ENCODE assay signal across 11 mouse cellular contexts in the genomic region with DNA sequence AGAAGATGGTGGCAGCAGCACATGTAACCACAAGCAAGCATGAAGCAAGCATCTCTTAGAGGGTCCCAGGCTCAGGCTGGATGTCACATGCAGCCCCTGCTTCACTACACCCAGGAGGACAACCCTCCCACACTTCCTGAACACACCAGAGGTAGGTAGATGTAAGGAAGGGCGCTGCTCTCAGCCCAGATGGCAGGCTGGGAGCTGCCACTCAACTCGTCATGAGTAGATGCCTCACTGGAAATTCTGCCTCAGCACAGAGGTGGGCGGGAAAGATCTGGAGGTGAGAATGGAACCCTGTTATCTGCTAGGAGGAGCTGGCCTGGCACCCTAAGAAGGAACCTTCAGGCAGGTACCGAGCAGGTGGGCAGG. TPM values are rescaled to one million over a fixed set of nuclear protein-coding genes. Genes with fewer than 3 reads are reported as not detected.
A peak's percentile ranks its signal among the peaks of the same experiment; 100 is the strongest.
DNase-seq lines count a peak whose midpoint lies in the region; ATAC-seq and TF ChIP-seq lines count a peak whose summit lies in the region.
"Had no signal": no experiment of that assay in that cellular context is flagged by ENCODE, and none has a peak within 500 bp of the region (broad histone marks: within the 10 kb centered on the region; RNA-seq: fewer than 3 reads in every experiment).

No protein-coding gene starts in this region.

- H3K9ac ChIP-seq in midbrain, embryonic 14.5 days (replicated peaks; ENCODE audit: low read length): no peak overlapping the region
- H3K9ac ChIP-seq in midbrain, embryonic 11.5 days (ENCODE audit: low read length): no peak overlapping the region
- H3K9ac ChIP-seq in forebrain, embryonic 13.5 days: no peak overlapping the region
- H3K9ac ChIP-seq in liver, embryonic 16.5 days (ENCODE audit: low read depth, low read length): peak overlapping the region; percentile 61
- H3K9ac ChIP-seq: lung, embryonic 14.5 days had no signal

- ATAC-seq in cerebellum, adult (ENCODE audit: insufficient number of reproducible peaks, low FRiP score, low TSS enrichment): no peak
- no peak; the same call in 1 of the 2 replicates for ATAC-seq in midbrain, embryonic 14.5 days (ENCODE audit: low FRiP score, low TSS enrichment)
- ATAC-seq in midbrain, embryonic 11.5 days (ENCODE audit: low FRiP score): no peak
- ATAC-seq in forebrain, embryonic 13.5 days: peak; percentile 64
- ATAC-seq in liver, embryonic 16.5 days (ENCODE audit: low read depth): no peak

- 0 out of 2 replicates have a peak overlapping the region, but pooled peaks have one; percentile 43 for H3K27ac ChIP-seq in cerebellum, adult 2 months (ENCODE audit: insufficient read depth, low read length)
- peak overlapping the region; percentile 70 for H3K27ac ChIP-seq in midbrain, embryonic 14.5 days (replicated peaks; ENCODE audit: low read depth, low read length)
- H3K27ac ChIP-seq in midbrain, embryonic 11.5 days (ENCODE audit: low read depth, low read length): no peak overlapping the region
- peak overlapping the region; percentile 83 for H3K27ac ChIP-seq in forebrain, embryonic 13.5 days
- peak overlapping the region; percentile 82 for H3K27ac ChIP-seq in liver, embryonic 16.5 days (ENCODE audit: low read length)

- no peak for DNase-seq in cerebellum, adult 2 months
- no peak for DNase-seq in midbrain, embryonic 14.5 days
- DNase-seq in midbrain, embryonic 11.5 days (ENCODE audit: low spot score, missing footprints): no peak
- no peak for DNase-seq in lung, adult 2 months
- no peak for DNase-seq in kidney, postnatal 4 days
- DNase-seq: adrenal gland, postnatal 25 days; lung, embryonic 14.5 days had no signal

- WGBS in cerebellum, adult 2 months: 69% methylated on average over 4 of the region's 4 CpGs
- WGBS in midbrain, embryonic 14.5 days: 85% methylated on average over 4 of the region's 4 CpGs
- 88% methylated on average over 4 of the region's 4 CpGs for WGBS in midbrain, embryonic 11.5 days
- 62% methylated on average over 4 of the region's 4 CpGs for WGBS in forebrain, embryonic 13.5 days
- WGBS in liver, embryonic 16.5 days (ENCODE audit: insufficient replicate concordance): 73% methylated on average over 4 of the region's 4 CpGs
- WGBS in lung, adult 2 months: 69% methylated on average over 4 of the region's 4 CpGs

- TF ChIP-seq POLR2A in cerebellum, adult 2 months (IDR thresholded peaks at IDR 0.05; ENCODE audit: borderline replicate concordance, insufficient read depth, low read length): no peak
- TF ChIP-seq POLR2A in lung, adult 2 months (IDR thresholded peaks at IDR 0.05; ENCODE audit: borderline replicate concordance, extremely low read depth, low read depth, low read length): no peak

- no peak overlapping the region for H3K4me2 ChIP-seq in midbrain, embryonic 14.5 days (ENCODE audit: low read length)
- H3K4me2 ChIP-seq in midbrain, embryonic 11.5 days: no peak overlapping the region
- H3K4me2 ChIP-seq in forebrain, embryonic 13.5 days: peak overlapping the region; percentile 24; the same call in 1 of the 2 replicates
- H3K4me2 ChIP-seq in liver, embryonic 16.5 days (ENCODE audit: low read depth, low read length): peak overlapping the region; percentile 63
- H3K4me2 ChIP-seq: heart, embryonic 11.5 days; lung, embryonic 14.5 days had no signal

- H3K9me3 ChIP-seq in midbrain, embryonic 14.5 days (ENCODE audit: control insufficient read depth, low read length): no peaks in the 10 kb centered on the region
- H3K9me3 ChIP-seq in midbrain, embryonic 11.5 days (ENCODE audit: control insufficient read depth, low read length): no peaks in the 10 kb centered on the region
- H3K9me3 ChIP-seq in forebrain, embryonic 13.5 days (replicated peaks): no peaks in the 10 kb centered on the region
- no peaks in the 10 kb centered on the region for H3K9me3 ChIP-seq in liver, embryonic 16.5 days (replicated peaks; ENCODE audit: control insufficient read depth, low read length)

- 0 out of 2 replicates have a peak, but pooled peaks cover 9% of the 10 kb centered on the region for H3K36me3 ChIP-seq in midbrain, embryonic 14.5 days (ENCODE audit: control insufficient read depth, insufficient read depth, low read length)
- no peaks in the 10 kb centered on the region for H3K36me3 ChIP-seq in midbrain, embryonic 11.5 days (ENCODE audit: control insufficient read depth, insufficient read depth, low read length)
- peaks cover 48% of the 10 kb centered on the region for H3K36me3 ChIP-seq in forebrain, embryonic 13.5 days (ENCODE audit: poor library complexity, severe bottlenecking)
- peaks cover 42% of the 10 kb centered on the region for H3K36me3 ChIP-seq in liver, embryonic 16.5 days (ENCODE audit: control insufficient read depth, insufficient read depth)

- H3K4me3 ChIP-seq in cerebellum, adult 2 months (replicated peaks; ENCODE audit: insufficient read depth, low read depth, low read length): no peak overlapping the region
- no peak overlapping the region for H3K4me3 ChIP-seq in midbrain, embryonic 14.5 days (replicated peaks; ENCODE audit: low read depth, low read length)
- no peak overlapping the region for H3K4me3 ChIP-seq in midbrain, embryonic 11.5 days (ENCODE audit: low read depth, low read length)
- no peak overlapping the region for H3K4me3 ChIP-seq in forebrain, embryonic 13.5 days
- no peak overlapping the region for H3K4me3 ChIP-seq in liver, embryonic 16.5 days (ENCODE audit: low read depth, low read length)
- no peak overlapping the region for H3K4me3 ChIP-seq in lung, adult 2 months (replicated peaks; ENCODE audit: extremely low read depth, low read depth, low read length)

- H3K4me1 ChIP-seq in cerebellum, adult 2 months (ENCODE audit: control insufficient read depth, insufficient read depth, low read length): peaks cover 40% of the 10 kb centered on the region
- peaks cover 22% of the 10 kb centered on the region for H3K4me1 ChIP-seq in midbrain, embryonic 14.5 days (ENCODE audit: control insufficient read depth, insufficient read depth, low read length)
- H3K4me1 ChIP-seq in midbrain, embryonic 11.5 days (ENCODE audit: control insufficient read depth, insufficient read depth, low read length): no peaks in the 10 kb centered on the region; the same call in 1 of the 2 replicates
- peaks cover 63% of the 10 kb centered on the region for H3K4me1 ChIP-seq in forebrain, embryonic 13.5 days
- H3K4me1 ChIP-seq in liver, embryonic 16.5 days (ENCODE audit: control insufficient read depth, low read depth, low read length): peaks cover 85% of the 10 kb centered on the region
- H3K4me1 ChIP-seq in lung, adult 2 months (ENCODE audit: control insufficient read depth, insufficient read depth, low read length): peaks cover 29% of the 10 kb centered on the region

- no peak for TF ChIP-seq CTCF in cerebellum, adult 2 months (IDR thresholded peaks at IDR 0.05; ENCODE audit: borderline replicate concordance, insufficient read depth, low read depth, low read length)
- TF ChIP-seq CTCF in lung, adult 2 months (IDR thresholded peaks at IDR 0.05; ENCODE audit: insufficient read depth, low read length): no peak

- no peaks in the 10 kb centered on the region for H3K27me3 ChIP-seq in cerebellum, adult 2 months (ENCODE audit: control insufficient read depth, insufficient read depth, low read length)
- no peaks in the 10 kb centered on the region for H3K27me3 ChIP-seq in midbrain, embryonic 14.5 days (ENCODE audit: control insufficient read depth, insufficient read depth, low read length)
- H3K27me3 ChIP-seq in midbrain, embryonic 11.5 days (ENCODE audit: control insufficient read depth, insufficient read depth, low read length): no peaks in the 10 kb centered on the region
- no peaks in the 10 kb centered on the region for H3K27me3 ChIP-seq in forebrain, embryonic 13.5 days
- no peaks in the 10 kb centered on the region for H3K27me3 ChIP-seq in liver, embryonic 16.5 days (ENCODE audit: control insufficient read depth, insufficient read depth, low read depth, low read length)

RNA-seq across cellular contexts. Expression of a gene that starts 45.7 kb away (rescaled TPM):
- polyA plus RNA-seq in cerebellum, adult 2 months (2012; rRNA removed): 37.3 and 37.8 TPM in 2 replicates
- polyA plus RNA-seq in midbrain, embryonic 14.5 days (2014; fragmentation: Nextera tagmentation; extraction: Ambion mirVana): 9.3 and 15.5 TPM in 2 replicates
- polyA plus RNA-seq in midbrain, embryonic 11.5 days (2014; fragmentation: Nextera tagmentation; extraction: Ambion mirVana): 17.0 and 17.5 TPM in 2 replicates
- polyA plus RNA-seq in forebrain, embryonic 13.5 days (2015; fragmentation: Nextera tagmentation; extraction: Ambion mirVana): 31.1 and 33.9 TPM in 2 replicates
- polyA plus RNA-seq in liver, embryonic 16.5 days (2015; fragmentation: Nextera tagmentation; extraction: Ambion mirVana): 25.1 and 29.4 TPM in 2 replicates
- 79.4 and 80.3 TPM in 2 replicates for polyA plus RNA-seq in lung, adult 2 months (2012; rRNA removed)

Comparison
In these comparisons a context has a peak if more than half of its experiments do, and no peak if none do; other contexts are left out.
1. H3K4me2 ChIP-seq: peak in forebrain, embryonic 13.5 days (single experiment) and liver, embryonic 16.5 days (single experiment); none in midbrain, embryonic 14.5 days (single experiment) and midbrain, embryonic 11.5 days (single experiment).